Mouse (Mus musculus) embryonic facial prominence, embryonic 10.5 days (tissue): ENCODE results near the gene Vmn1r48. TPM values are rescaled to one million over a fixed set of nuclear protein-coding genes. Genes with fewer than 3 reads are reported as not detected.
"Not testable (repeated sequence)": the region's sequence is repeated elsewhere in the genome, so short reads cannot be mapped to it uniquely, and the experiment has no call there.

ENCODE experiments used
- DNase-seq: peaks from one replicate; pipeline ENCODE4 v3.0.0-alpha.2; 2017; ENCODE audit warnings: low spot score
- H3K27ac ChIP-seq: fragments of 300-500 bp; sonication (generic); replicated peaks from 2 replicates; pipeline ENCODE4 v1.5.1; 2016; ENCODE audit warnings: mild to moderate bottlenecking
- H3K27me3 ChIP-seq: fragments of 300-500 bp; sonication (generic); replicated peaks from 2 replicates; pipeline ENCODE4 v1.6.1; 2016; ENCODE audit warnings: low read depth, mild to moderate bottlenecking; ENCODE audit not compliant: poor library complexity, severe bottlenecking
- H3K36me3 ChIP-seq: fragments of 300-500 bp; sonication (generic); replicated peaks from 2 replicates; pipeline ENCODE4 v1.6.1; 2016; ENCODE audit warnings: mild to moderate bottlenecking, moderate library complexity
- H3K4me1 ChIP-seq: fragments of 300-500 bp; sonication (generic); 2 replicates; pipeline ENCODE4 v1.6.1; 2016
- H3K4me3 ChIP-seq: fragments of 300-500 bp; sonication (generic); 2 replicates; pipeline ENCODE4 v1.5.1; 2016; ENCODE audit warnings: mild to moderate bottlenecking, moderate library complexity
- H3K9me3 ChIP-seq: fragments of 300-500 bp; sonication (generic); 2 replicates; pipeline ENCODE4 v1.6.1; 2016; ENCODE audit warnings: mild to moderate bottlenecking
- WGBS: fragments of 180-500 bp; shearing (Covaris S2); methylation state at CpG from one replicate; pipeline ENCODE4 v1.1.7; 2016; 5-methylcytosine and 5-hydroxymethylcytosine counted together
- polyA plus RNA-seq: library from polyadenylated mRNA; unstranded; fragments of >200 nt; fragmentation: Nextera tagmentation; extraction: Ambion mirVana; gene quantifications from 2 replicates; pipeline ENCODE4 v1.2.1, GENCODE M21; 2016

Gene Vmn1r48
- polyA plus RNA-seq, result not detected in 2 replicates

- H3K4me1 ChIP-seq, H3K4me3 ChIP-seq, H3K36me3 ChIP-seq, H3K27ac ChIP-seq, H3K27me3 ChIP-seq, DNase-seq, H3K9me3 ChIP-seq: not testable (repeated sequence)
- no CpG with 5 or more reads among the region's 2 CpGs for WGBS
These were observed at the start of gene Vmn1r48 for GRCm38 (mm10) chr6:90036741-90037140. Vmn1r48 (minus strand) TSS chr6:90036841.

GRCm38 (mm10) chr6:90078406-90078805 lies 41.8 kb upstream of the Vmn1r48 start, which contains the start of gene Vmn1r49:
Vmn1r49 (minus strand) TSS chr6:90078506.
- H3K4me3 ChIP-seq, result no peak within 1 kb of the TSS
- no peaks in the 10 kb centered on the region for H3K4me1 ChIP-seq
- H3K27me3 ChIP-seq, result no peaks in the 10 kb centered on the region
- peaks cover 27% of the 10 kb centered on the region for H3K9me3 ChIP-seq
- no peaks in the 10 kb centered on the region for H3K36me3 ChIP-seq
- no peak within 1 kb of the TSS for H3K27ac ChIP-seq
- DNase-seq, result no peak
- 81% methylated on average over 4 of the region's 4 CpGs for WGBS

DNA sequence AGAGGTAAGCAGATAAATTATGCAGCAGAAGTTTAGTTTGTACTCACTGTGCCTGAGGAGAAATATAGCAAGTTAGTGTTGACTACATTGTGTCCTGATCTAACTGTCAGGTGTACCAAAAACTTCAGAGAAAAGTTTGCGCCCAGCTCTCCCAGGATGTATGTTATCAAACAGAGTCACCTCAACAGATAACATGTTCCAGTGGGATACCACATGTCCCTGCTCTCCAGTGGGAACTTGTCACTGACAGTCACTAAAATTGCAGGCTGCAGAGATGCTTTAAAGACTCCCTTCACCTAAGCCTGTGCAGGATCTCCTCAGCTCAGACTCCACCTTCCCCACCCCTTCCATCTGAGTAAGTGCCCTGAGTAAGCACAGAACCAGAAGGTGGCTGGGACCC lies 20.8 kb downstream of the Vmn1r48 start, which contains the start of gene Vmn1r47:
TSS of gene Vmn1r47 (plus strand) at position 301 of the 400 bp plus-strand sequence.
- WGBS, result 93% methylated on average over 1 of the region's 1 CpGs
- H3K9me3 ChIP-seq, result 0 out of 2 replicates have a peak, but pooled peaks cover 14% of the 10 kb centered on the region
- H3K27me3 ChIP-seq, H3K27ac ChIP-seq, DNase-seq, H3K4me3 ChIP-seq, H3K4me1 ChIP-seq, H3K36me3 ChIP-seq: not testable (repeated sequence)

DNA sequence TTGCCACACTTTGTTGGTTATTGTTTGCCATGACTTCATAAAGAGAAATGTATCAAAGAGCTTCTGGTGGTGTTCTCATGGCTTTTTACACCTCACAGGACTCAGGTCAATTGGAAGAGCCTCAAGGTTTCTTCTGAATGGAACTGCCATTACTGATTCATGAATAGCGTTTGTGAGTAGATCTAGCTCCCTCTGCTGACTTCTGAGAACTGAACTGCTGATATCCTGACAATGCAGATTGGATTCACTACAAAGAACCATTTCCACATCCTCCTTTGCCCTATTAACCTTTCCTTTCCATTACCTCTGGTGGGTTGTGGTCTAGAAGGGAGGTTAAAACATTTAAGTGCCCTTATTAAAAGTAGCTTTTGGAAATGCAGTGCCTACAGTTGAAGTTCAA lies 50.7 kb downstream of the Vmn1r48 start:
- 24% methylated on average over 1 of the region's 1 CpGs for WGBS
- DNase-seq, result no peak

More for the DNA sequence above, 50.7 kb downstream of the Vmn1r48 start:
- no peaks in the 10 kb centered on the region for H3K36me3 ChIP-seq
- H3K4me1 ChIP-seq, result no peaks in the 10 kb centered on the region
- H3K27me3 ChIP-seq, result no peaks in the 10 kb centered on the region
- H3K4me3 ChIP-seq, result no peak overlapping the region
- no peak overlapping the region for H3K27ac ChIP-seq
- H3K9me3 ChIP-seq, result peaks cover 18% of the 10 kb centered on the region; the same call in 1 of the 2 replicates

Other genes with a start within 250 kb of the Vmn1r48 start
- not detected in 2 replicates for gene Vmn1r42, start 160.4 kb downstream of the Vmn1r48 start, polyA plus RNA-seq
- not detected in 2 replicates for gene Vmn1r43, start 160.4 kb downstream of the Vmn1r48 start, polyA plus RNA-seq
- not detected in 2 replicates for gene Vmn1r44, start 153.2 kb downstream of the Vmn1r48 start, polyA plus RNA-seq
- gene Vmn1r45, start 96.2 kb downstream of the Vmn1r48 start, polyA plus RNA-seq, result not detected in 2 replicates
- gene Vmn1r46, start 67.5 kb downstream of the Vmn1r48 start, polyA plus RNA-seq, result not detected in 2 replicates
- gene Vmn1r47, start 20.7 kb downstream of the Vmn1r48 start, polyA plus RNA-seq, result not detected in 2 replicates
- gene Vmn1r49, start 41.7 kb upstream of the Vmn1r48 start, polyA plus RNA-seq, result not detected in 2 replicates
- gene Vmn1r50, start 64.6 kb upstream of the Vmn1r48 start, polyA plus RNA-seq, result not detected in 2 replicates
- not detected in 2 replicates for gene Vmn1r51, start 85.8 kb upstream of the Vmn1r48 start, polyA plus RNA-seq
- gene Vmn1r52, start 138.0 kb upstream of the Vmn1r48 start, polyA plus RNA-seq, result not detected in 2 replicates
- not detected in 2 replicates for gene V1ra8, start 166.0 kb upstream of the Vmn1r48 start, polyA plus RNA-seq
- gene Vmn1r53, start 187.6 kb upstream of the Vmn1r48 start, polyA plus RNA-seq, result not detected in 2 replicates
- gene Vmn1r54, start 209.5 kb upstream of the Vmn1r48 start, polyA plus RNA-seq, result not detected in 2 replicates